Comparison of ENCODE assay signal across 8 mouse cellular contexts in the genomic region with DNA sequence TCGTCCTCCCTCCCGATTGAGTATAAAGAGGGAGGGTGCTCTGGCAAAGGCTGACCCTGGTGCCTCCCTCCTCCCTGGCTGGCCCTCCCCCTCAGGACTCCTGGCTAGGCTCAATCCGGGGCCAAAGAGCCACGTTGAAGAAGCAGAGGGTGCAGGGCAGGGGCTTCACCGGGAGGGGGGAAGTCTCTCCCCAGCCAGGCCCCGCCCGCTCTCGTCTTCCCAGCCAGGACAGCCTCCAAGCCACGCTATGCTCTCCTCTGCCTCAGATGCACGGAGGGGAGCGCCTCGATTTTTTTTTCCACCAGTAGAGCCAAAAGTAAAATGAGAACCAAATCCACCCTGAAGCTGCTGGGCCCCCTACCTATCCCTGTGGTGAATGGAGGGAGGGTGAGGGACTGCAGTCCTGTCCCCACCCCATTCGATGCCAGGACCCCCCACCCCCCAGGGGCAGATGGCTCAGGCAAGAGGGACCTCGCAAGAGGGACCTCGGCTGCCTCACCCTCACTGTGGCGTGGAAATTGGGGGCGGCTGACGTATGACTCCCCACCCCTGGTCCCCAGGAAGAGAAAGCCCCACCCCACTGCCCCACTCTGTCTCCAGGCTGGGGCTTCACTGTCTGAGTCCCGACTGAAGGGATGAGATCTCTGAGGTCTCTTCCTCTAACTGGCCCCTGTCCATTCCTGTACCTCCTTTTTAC. TPM values are rescaled to one million over a fixed set of nuclear protein-coding genes. Genes with fewer than 3 reads are reported as not detected.
DNase-seq lines count a peak whose midpoint lies in the region; ATAC-seq lines count a peak whose summit lies in the region.

No protein-coding gene starts in this region.

- peaks cover 21% of the 10 kb centered on the region for H3K4me1 ChIP-seq in heart, embryonic 11.5 days (ENCODE audit: control insufficient read depth, insufficient read depth, low read length)
- H3K4me1 ChIP-seq in embryonic facial prominence, embryonic 15.5 days: peaks cover 28% of the 10 kb centered on the region
- peaks cover 4% of the 10 kb centered on the region; the same call in 1 of the 2 replicates for H3K4me1 ChIP-seq in hindbrain, embryonic 14.5 days (replicated peaks; ENCODE audit: control insufficient read depth, insufficient read depth, low read length)
- H3K4me1 ChIP-seq in neural tube, embryonic 12.5 days: peaks cover 20% of the 10 kb centered on the region

- peak overlapping the region; percentile 28 for H3K4me3 ChIP-seq in heart, embryonic 11.5 days (ENCODE audit: low read depth, low read length)
- peak overlapping the region; percentile 25 for H3K4me3 ChIP-seq in embryonic facial prominence, embryonic 15.5 days (replicated peaks)
- no peak overlapping the region for H3K4me3 ChIP-seq in hindbrain, embryonic 14.5 days (replicated peaks; ENCODE audit: low read length)
- no peak overlapping the region for H3K4me3 ChIP-seq in neural tube, embryonic 12.5 days

- WGBS in heart, embryonic 11.5 days (ENCODE audit: insufficient replicate concordance): 4% methylated on average over 18 of the region's 19 CpGs
- WGBS in embryonic facial prominence, embryonic 15.5 days: 0% methylated on average over 17 of the region's 19 CpGs
- 3% methylated on average over 18 of the region's 19 CpGs for WGBS in hindbrain, embryonic 14.5 days
- WGBS in neural tube, embryonic 12.5 days: 5% methylated on average over 19 of the region's 19 CpGs

- peak overlapping the region; percentile 59 for H3K27ac ChIP-seq in heart, embryonic 11.5 days (ENCODE audit: low read depth, low read length)
- H3K27ac ChIP-seq in embryonic facial prominence, embryonic 15.5 days (replicated peaks): peak overlapping the region; percentile 97
- no peak overlapping the region for H3K27ac ChIP-seq in hindbrain, embryonic 14.5 days
- no peak overlapping the region for H3K27ac ChIP-seq in neural tube, embryonic 12.5 days

- H3K36me3 ChIP-seq in heart, embryonic 11.5 days (ENCODE audit: control insufficient read depth, insufficient read depth, low read length): no peaks in the 10 kb centered on the region
- no peaks in the 10 kb centered on the region for H3K36me3 ChIP-seq in embryonic facial prominence, embryonic 15.5 days
- H3K36me3 ChIP-seq in hindbrain, embryonic 14.5 days (replicated peaks; ENCODE audit: control insufficient read depth, insufficient read depth): no peaks in the 10 kb centered on the region
- H3K36me3 ChIP-seq in neural tube, embryonic 12.5 days: no peaks in the 10 kb centered on the region

- peaks cover 21% of the 10 kb centered on the region for H3K27me3 ChIP-seq in heart, embryonic 11.5 days (ENCODE audit: control insufficient read depth, insufficient read depth, low read length)
- no peaks in the 10 kb centered on the region; the same call in 1 of the 2 replicates for H3K27me3 ChIP-seq in embryonic facial prominence, embryonic 15.5 days
- H3K27me3 ChIP-seq in hindbrain, embryonic 14.5 days (ENCODE audit: control insufficient read depth, insufficient read depth, low read length): peaks cover 36% of the 10 kb centered on the region
- H3K27me3 ChIP-seq in neural tube, embryonic 12.5 days (replicated peaks): peaks cover 25% of the 10 kb centered on the region

- H3K9ac ChIP-seq in heart, embryonic 11.5 days (ENCODE audit: low read depth, low read length): peak overlapping the region; percentile 60
- H3K9ac ChIP-seq in embryonic facial prominence, embryonic 15.5 days: no peak overlapping the region
- no peak overlapping the region for H3K9ac ChIP-seq in hindbrain, embryonic 14.5 days
- 0 out of 2 replicates have a peak overlapping the region, but pooled peaks have one; percentile 38 for H3K9ac ChIP-seq in neural tube, embryonic 12.5 days

- intact Hi-C loops in heart, postnatal 36 days (cut with DNase I): no loop called here

- H3K9me3 ChIP-seq in heart, embryonic 11.5 days (replicated peaks; ENCODE audit: control insufficient read depth, low read length): no peaks in the 10 kb centered on the region
- H3K9me3 ChIP-seq in embryonic facial prominence, embryonic 15.5 days (replicated peaks): no peaks in the 10 kb centered on the region
- H3K9me3 ChIP-seq in hindbrain, embryonic 14.5 days (ENCODE audit: control insufficient read depth, low read length): no peaks in the 10 kb centered on the region
- H3K9me3 ChIP-seq in neural tube, embryonic 12.5 days: no peaks in the 10 kb centered on the region

- H3K4me2 ChIP-seq in heart, embryonic 11.5 days: peak overlapping the region; percentile 58
- H3K4me2 ChIP-seq in embryonic facial prominence, embryonic 15.5 days (replicated peaks): peak overlapping the region; percentile 46
- peak overlapping the region; percentile 35 for H3K4me2 ChIP-seq in hindbrain, embryonic 14.5 days (replicated peaks)
- peak overlapping the region; percentile 45 for H3K4me2 ChIP-seq in neural tube, embryonic 12.5 days (replicated peaks)

- DNase-seq in heart, postnatal 36 days: no peak
- no peak for DNase-seq in hindbrain, embryonic 14.5 days (ENCODE audit: low spot score)
- no peak for DNase-seq in left cerebral cortex, adult 11 months (ENCODE audit: low spot score)
- no peak for DNase-seq in frontal cortex, postnatal 14 days (ENCODE audit: low spot score in 2 of 2)
- DNase-seq in thymus, postnatal 0 days (ENCODE audit: low spot score): no peak

- peak; percentile 55 for ATAC-seq in heart, embryonic 11.5 days (replicated peaks; ENCODE audit: insufficient number of reproducible peaks, low FRiP score, low TSS enrichment)
- ATAC-seq in embryonic facial prominence, embryonic 15.5 days (ENCODE audit: insufficient number of reproducible peaks, low FRiP score, low TSS enrichment, low read depth): peak; percentile 86
- no peak for ATAC-seq in hindbrain, embryonic 14.5 days (ENCODE audit: low FRiP score)
- no peak for ATAC-seq in neural tube, embryonic 12.5 days (ENCODE audit: low FRiP score, low read depth)

RNA-seq across cellular contexts. Expression of gene Col1a1, which starts 53.2 kb away (rescaled TPM):
- polyA plus RNA-seq in heart, embryonic 11.5 days (2014; fragmentation: Nextera tagmentation; extraction: Ambion mirVana): 129 and 157 TPM in 2 replicates
- total RNA-seq in heart, postnatal 36 days (2021): 100 to 1,000 TPM; 144 to 156 TPM
- polyA plus RNA-seq in embryonic facial prominence, embryonic 15.5 days (2015; fragmentation: Nextera tagmentation; extraction: Ambion mirVana): 4,177 and 4,242 TPM in 2 replicates
- 125 and 157 TPM in 2 replicates for polyA plus RNA-seq in hindbrain, embryonic 14.5 days (2014; fragmentation: Nextera tagmentation; extraction: Ambion mirVana)
- 209 and 219 TPM in 2 replicates for polyA plus RNA-seq in neural tube, embryonic 12.5 days (2016; fragmentation: Nextera tagmentation; extraction: Ambion mirVana)
- polyA plus RNA-seq in thymus, postnatal 0 days (2015; fragmentation: Nextera tagmentation; extraction: Ambion mirVana): 64.3 and 68.9 TPM in 2 replicates

Comparison
In these comparisons a context has a peak if more than half of its experiments do, and no peak if none do; other contexts are left out.
1. ATAC-seq: peak in heart, embryonic 11.5 days (single experiment) and embryonic facial prominence, embryonic 15.5 days (single experiment); none in hindbrain, embryonic 14.5 days (single experiment) and neural tube, embryonic 12.5 days (single experiment).
2. H3K27ac ChIP-seq: peak in heart, embryonic 11.5 days (single experiment) and embryonic facial prominence, embryonic 15.5 days (single experiment); none in hindbrain, embryonic 14.5 days (single experiment) and neural tube, embryonic 12.5 days (single experiment).
3. H3K4me3 ChIP-seq: peak in heart, embryonic 11.5 days (single experiment) and embryonic facial prominence, embryonic 15.5 days (single experiment); none in hindbrain, embryonic 14.5 days (single experiment) and neural tube, embryonic 12.5 days (single experiment).
4. H3K9ac ChIP-seq: peak in heart, embryonic 11.5 days (single experiment) and neural tube, embryonic 12.5 days (single experiment); none in embryonic facial prominence, embryonic 15.5 days (single experiment) and hindbrain, embryonic 14.5 days (single experiment).
5. RNA of gene Col1a1, which starts 53.2 kb away (polyA plus RNA-seq): 4,177 to 4,242 TPM in embryonic facial prominence, embryonic 15.5 days; 209 to 219 TPM in neural tube, embryonic 12.5 days, 125 to 157 TPM in hindbrain, embryonic 14.5 days, 129 to 157 TPM in heart, embryonic 11.5 days and 64.3 to 68.9 TPM in thymus, postnatal 0 days; every median in the first group is over 10 times any median in the second.
6. Peak in every context shown above with its lines, with median percentiles within 50 percentile points of each other: H3K4me2 ChIP-seq.